ENCODE assay signal across 10 mouse cellular contexts in genomic region chr8:111740994-111741393, GRCm38 (mm10). TPM values are rescaled to one million over a fixed set of nuclear protein-coding genes. Genes with fewer than 3 reads are reported as not detected.
DNase-seq lines count a peak whose midpoint lies in the region; ATAC-seq and TF ChIP-seq lines count a peak whose summit lies in the region.
"Had no signal": no experiment of that assay in that cellular context is flagged by ENCODE, and none has a peak within 500 bp of the region (broad histone marks: within the 10 kb centered on the region; RNA-seq: fewer than 3 reads in every experiment).

No protein-coding gene starts in this region.

- peaks cover 84% of the 10 kb centered on the region for H3K4me1 ChIP-seq in E14TG2a.4 (replicated peaks; ENCODE audit: low read depth, low read length)
- H3K4me1 ChIP-seq in lung, embryonic 15.5 days = peaks cover 80% of the 10 kb centered on the region

- H3K4me2 ChIP-seq in lung, embryonic 15.5 days = peak overlapping the region; percentile 77; the same call in 1 of the 2 replicates

- no peaks in the 10 kb centered on the region for H3K27me3 ChIP-seq in E14TG2a.4 (ENCODE audit: insufficient read depth, low read length)
- no peaks in the 10 kb centered on the region for H3K27me3 ChIP-seq in lung, embryonic 15.5 days

- H3K9me3 ChIP-seq in E14TG2a.4 (ENCODE audit: low read length) = no peaks in the 10 kb centered on the region
- H3K9me3 ChIP-seq in lung, embryonic 15.5 days = no peaks in the 10 kb centered on the region

- H3K36me3 ChIP-seq in E14TG2a.4 (ENCODE audit: insufficient read depth, low read length) = peaks cover 20% of the 10 kb centered on the region
- H3K36me3 ChIP-seq in lung, embryonic 15.5 days = no peaks in the 10 kb centered on the region

- WGBS in lung, embryonic 15.5 days = 66% methylated on average over 8 of the region's 8 CpGs

- peak; percentile 56 for DNase-seq in cerebellum, adult 9-11 months
- DNase-seq in cerebellum, adult 9-10 months = no peak
- DNase-seq in heart, postnatal 4 days = peak; percentile 43
- no peak for DNase-seq in c-Kit-positive CD71-positive TER-119-positive erythroid progenitor cells, embryonic 14.5 days (ENCODE audit: low spot score)
- no peak for DNase-seq in right cerebral cortex, postnatal 25 days

- H3K9ac ChIP-seq in lung, embryonic 15.5 days = no peak overlapping the region

- 0 out of 2 replicates have a peak overlapping the region, but pooled peaks have one; percentile 43 for H3K4me3 ChIP-seq in E14TG2a.4 (replicated peaks; ENCODE audit: low read length)
- no peak overlapping the region for H3K4me3 ChIP-seq in lung, embryonic 15.5 days
- H3K4me3 ChIP-seq: erythroblast, embryonic 14.5 days had no signal

- TF ChIP-seq CTCF in E14TG2a.4 (conservative IDR thresholded peaks at IDR 0.05; ENCODE audit: low read length) = no peak

- no peak for ATAC-seq in lung, embryonic 15.5 days (ENCODE audit: borderline replicate concordance, extremely low read depth, low FRiP score, low TSS enrichment)
- no peak for ATAC-seq in inflammation-experienced regulatory T-cells, adult 6 months

- no peak overlapping the region for H3K27ac ChIP-seq in lung, embryonic 15.5 days

RNA-seq across cellular contexts. Expression of gene Bcar1, which starts 2.6 kb away (rescaled TPM):
- 10 to 100 TPM; 62.7 to 65.0 TPM for total RNA-seq in heart, postnatal 4 days (2021)
- polyA plus RNA-seq in lung, embryonic 15.5 days (2015; fragmentation: Nextera tagmentation; extraction: Ambion mirVana) = 40.7 and 42.6 TPM in 2 replicates
- under 1 TPM in 2 of 3 experiments, not detected in 1; 0.17 to 0.25 TPM for polyA plus RNA-seq in inflammation-experienced regulatory T-cells, adult 6 months (2017; shearing (Covaris generic))

RNA-seq across cellular contexts. Expression of gene Ctrb1, which starts 50.2 kb away (rescaled TPM):
- total RNA-seq in heart, postnatal 4 days (2021) = not detected
- polyA plus RNA-seq in lung, embryonic 15.5 days (2015; fragmentation: Nextera tagmentation; extraction: Ambion mirVana) = 0.17 and 10.5 TPM in 2 replicates
- polyA plus RNA-seq in inflammation-experienced regulatory T-cells, adult 6 months (2017; shearing (Covaris generic)) = not detected
- total RNA-seq: left cerebral cortex, postnatal 25 days had no signal
- polyA plus RNA-seq: erythroblast, embryonic 14.5 days had no signal

Comparison
In these comparisons a context has a peak if more than half of its experiments do, and no peak if none do; other contexts are left out.
1. DNase-seq: peak in cerebellum, adult 9-11 months (single experiment) and heart, postnatal 4 days (single experiment); none in cerebellum, adult 9-10 months (single experiment), c-Kit-positive CD71-positive TER-119-positive erythroid progenitor cells, embryonic 14.5 days (single experiment) and right cerebral cortex, postnatal 25 days (single experiment).
2. RNA of gene Bcar1, which starts 2.6 kb away (polyA plus RNA-seq): 40.7 to 42.6 TPM in lung, embryonic 15.5 days; 0.17 to 0.25 TPM in inflammation-experienced regulatory T-cells, adult 6 months; every median in the first group is over 10 times any median in the second.